Mouse (Mus musculus) embryonic facial prominence, embryonic 11.5 days (tissue): Measurements from ENCODE around the gene Cd320. TPM values are rescaled to one million over a fixed set of nuclear protein-coding genes. Genes with fewer than 3 reads are reported as not detected.

Source experiments
- ATAC-seq: fragments of 200-750 bp; cut with Nextera tagmentation; replicated peaks from 2 replicates; pipeline ENCODE4 v1.8.0; 2017; ENCODE audit warnings: low read depth; ENCODE audit not compliant: insufficient number of reproducible peaks, low FRiP score, low TSS enrichment
- DNase-seq: peaks from one replicate; pipeline ENCODE4 v3.0.0-alpha.2; 2015; ENCODE audit warnings: low spot score
- H3K27ac ChIP-seq: fragments of 300-500 bp; sonication (generic); replicated peaks from 2 replicates; pipeline ENCODE4 v1.5.1; 2014; ENCODE audit warnings: mild to moderate bottlenecking, low read depth, low read length, control low read depth
- H3K27me3 ChIP-seq: fragments of 300-500 bp; sonication (generic); 2 replicates; pipeline ENCODE4 v1.6.1; 2014; ENCODE audit warnings: mild to moderate bottlenecking, low read length, moderate library complexity, mixed read lengths; ENCODE audit not compliant: control insufficient read depth, insufficient read depth
- H3K36me3 ChIP-seq: fragments of 300-500 bp; sonication (generic); replicated peaks from 2 replicates; pipeline ENCODE4 v1.6.1; 2014; ENCODE audit warnings: low read depth, mild to moderate bottlenecking, low read length, moderate library complexity, mixed read lengths; ENCODE audit not compliant: control insufficient read depth, insufficient read depth
- H3K4me1 ChIP-seq: fragments of 300-500 bp; sonication (generic); 2 replicates; pipeline ENCODE4 v1.6.1; 2014; ENCODE audit warnings: low read length, mixed read lengths; ENCODE audit not compliant: control insufficient read depth, insufficient read depth
- H3K4me2 ChIP-seq: fragments of 300-500 bp; sonication (generic); 2 replicates; pipeline ENCODE4 v1.6.1; 2014; ENCODE audit warnings: low read depth, mild to moderate bottlenecking, control low read depth, low read length, moderate library complexity
- H3K4me3 ChIP-seq: fragments of 300-500 bp; sonication (generic); 2 replicates; pipeline ENCODE4 v1.5.1; 2014; ENCODE audit warnings: low read depth, low read length, control low read depth
- H3K9ac ChIP-seq: fragments of 300-500 bp; sonication (generic); replicated peaks from 2 replicates; pipeline ENCODE4 v1.6.1; 2014; ENCODE audit warnings: mild to moderate bottlenecking, control low read depth, low read length
- H3K9me3 ChIP-seq: fragments of 300-500 bp; sonication (generic); replicated peaks from 2 replicates; pipeline ENCODE4 v1.6.1; 2016; ENCODE audit warnings: mild to moderate bottlenecking, low read length, inconsistent platforms, mixed read lengths; ENCODE audit not compliant: control insufficient read depth
- WGBS: fragments of 180-500 bp; shearing (Covaris S2); extraction: QIAGEN DNeasy Blood & Tissue Kit; methylation state at CpG from one replicate; pipeline ENCODE4 v1.1.7; 2014; 5-methylcytosine and 5-hydroxymethylcytosine counted together
- polyA plus RNA-seq: library from polyadenylated mRNA; unstranded; fragments of >200 nt; fragmentation: Nextera tagmentation; extraction: Ambion mirVana; gene quantifications from 2 replicates; pipeline ENCODE4 v1.2.1, GENCODE M21; 2014

The Cd320 gene
- polyA plus RNA-seq, result 76.2 and 80.9 TPM in 2 replicates

GRCm38 (mm10) chr17:33842966-33843795, at the start of gene Cd320:
Gene Cd320, plus strand, starts transcription at chr17:33843091.
- Histone ChIP-seq H3K4me3 (peak within 1 kb of the TSS; percentile 88), H3K4me1 (no peaks in the 10 kb centered on the region), H3K27me3 (no peaks in the 10 kb centered on the region), H3K9me3 (no peaks in the 10 kb centered on the region), H3K36me3 (peaks cover 2% of the 10 kb centered on the region), H3K27ac (peak within 1 kb of the TSS; percentile 56; the same call in 1 of the 2 replicates), H3K9ac (peak within 1 kb of the TSS; percentile 77), H3K4me2 (peak within 1 kb of the TSS; percentile 86)
- DNase-seq, result peak; percentile 96
- peak; percentile 84 for ATAC-seq
- WGBS, result 0% methylated on average over 45 of the region's 45 CpGs

- H3K4me3 ChIP-seq, result no peak overlapping the region
- H3K36me3 ChIP-seq, result no peaks in the 10 kb centered on the region
- WGBS, result 57% methylated on average over 3 of the region's 3 CpGs
- DNase-seq (no peak), ATAC-seq (no peak)
- no peak overlapping the region for H3K4me2 ChIP-seq
- H3K27ac ChIP-seq, result no peak overlapping the region
- no peaks in the 10 kb centered on the region for H3K4me1 ChIP-seq
- H3K9me3 ChIP-seq, result no peaks in the 10 kb centered on the region
- H3K27me3 ChIP-seq, result no peaks in the 10 kb centered on the region
- H3K9ac ChIP-seq, result no peak overlapping the region
Measured at GRCm38 (mm10) chr17:33798306-33798705, 44.6 kb upstream of the Cd320 start.

GRCm38 (mm10) chr17:33799277-33799676, 43.6 kb upstream of the Cd320 start:
- Histone ChIP-seq H3K4me3 (no peak overlapping the region), H3K4me1 (no peaks in the 10 kb centered on the region), H3K4me2 (no peak overlapping the region), H3K36me3 (no peaks in the 10 kb centered on the region), H3K9me3 (no peaks in the 10 kb centered on the region), H3K9ac (no peak overlapping the region), H3K27ac (no peak overlapping the region), H3K27me3 (no peaks in the 10 kb centered on the region)
- ATAC-seq (no peak), DNase-seq (no peak)
- WGBS, result 47% methylated on average over 1 of the region's 1 CpGs

GRCm38 (mm10) chr17:33802221-33802620, 40.7 kb upstream of the Cd320 start:
- Histone ChIP-seq H3K27me3 (no peaks in the 10 kb centered on the region), H3K9me3 (no peaks in the 10 kb centered on the region), H3K4me2 (no peak overlapping the region), H3K4me3 (no peak overlapping the region), H3K27ac (no peak overlapping the region), H3K4me1 (no peaks in the 10 kb centered on the region), H3K36me3 (no peaks in the 10 kb centered on the region), H3K9ac (no peak overlapping the region)
- ATAC-seq, result no peak
- peak; percentile 69 for DNase-seq
- WGBS, result 3% methylated on average over 2 of the region's 2 CpGs

GRCm38 (mm10) chr17:33804205-33804604, 38.7 kb upstream of the Cd320 start:
- no peak for ATAC-seq
- DNase-seq, result no peak
- H3K36me3 ChIP-seq, result no peaks in the 10 kb centered on the region
- no peak overlapping the region for H3K9ac ChIP-seq
- no peaks in the 10 kb centered on the region for H3K9me3 ChIP-seq
- H3K27me3 ChIP-seq, result no peaks in the 10 kb centered on the region
- no peak overlapping the region for H3K27ac ChIP-seq
- no peak overlapping the region for H3K4me2 ChIP-seq
- H3K4me1 ChIP-seq, result no peaks in the 10 kb centered on the region
- H3K4me3 ChIP-seq, result no peak overlapping the region
- WGBS, result 65% methylated on average over 4 of the region's 4 CpGs

- ATAC-seq, result no peak
- DNase-seq, result no peak
- Histone ChIP-seq H3K27ac (no peak overlapping the region), H3K9ac (no peak overlapping the region), H3K4me2 (no peak overlapping the region), H3K4me3 (no peak overlapping the region), H3K27me3 (no peaks in the 10 kb centered on the region), H3K9me3 (no peaks in the 10 kb centered on the region), H3K36me3 (no peaks in the 10 kb centered on the region), H3K4me1 (no peaks in the 10 kb centered on the region)
- 65% methylated on average over 1 of the region's 1 CpGs for WGBS
Measured at GRCm38 (mm10) chr17:33804745-33805144, 38.1 kb upstream of the Cd320 start.

- no peak for DNase-seq
- H3K9me3 ChIP-seq, result no peaks in the 10 kb centered on the region
- ATAC-seq, result no peak
- no peaks in the 10 kb centered on the region for H3K36me3 ChIP-seq
- no peak overlapping the region for H3K27ac ChIP-seq
- no peaks in the 10 kb centered on the region for H3K27me3 ChIP-seq
- H3K9ac ChIP-seq, result no peak overlapping the region
- H3K4me3 ChIP-seq, result no peak overlapping the region
- no peak overlapping the region for H3K4me2 ChIP-seq
- no peaks in the 10 kb centered on the region; the same call in 1 of the 2 replicates for H3K4me1 ChIP-seq
- 62% methylated on average over 8 of the region's 9 CpGs for WGBS
Measured at GRCm38 (mm10) chr17:33807181-33807888, 35.6 kb upstream of the Cd320 start.

- WGBS, result 40% methylated on average over 10 of the region's 10 CpGs
Measured at GRCm38 (mm10) chr17:33808192-33808591, 34.7 kb upstream of the Cd320 start.

More at GRCm38 (mm10) chr17:33808192-33808591, 34.7 kb upstream of the Cd320 start:
- no peaks in the 10 kb centered on the region for H3K36me3 ChIP-seq
- ATAC-seq (no peak), DNase-seq (no peak)
- no peak overlapping the region for H3K9ac ChIP-seq
- H3K27me3 ChIP-seq, result no peaks in the 10 kb centered on the region
- H3K4me3 ChIP-seq, result no peak overlapping the region
- H3K9me3 ChIP-seq, result no peaks in the 10 kb centered on the region
- H3K4me2 ChIP-seq, result no peak overlapping the region
- H3K27ac ChIP-seq, result no peak overlapping the region
- H3K4me1 ChIP-seq, result no peaks in the 10 kb centered on the region; the same call in 1 of the 2 replicates
